Mouse (Mus musculus) ES-E14 (cell line): ENCODE results near the gene Ube3b.

Experiments
- CHD2 ChIP-seq: IDR thresholded peaks from 2 replicates; pipeline ENCODE4 v1.6.1; 2014; ENCODE audit warnings: mild to moderate bottlenecking, low read depth, low read length, inconsistent platforms
- MAFK ChIP-seq: IDR thresholded peaks from 2 replicates; pipeline ENCODE4 v1.6.1; 2014; ENCODE audit warnings: mild to moderate bottlenecking, low read depth, low read length, inconsistent platforms; ENCODE audit not compliant: insufficient read depth
- ZC3H11A ChIP-seq: IDR thresholded peaks from 2 replicates; pipeline ENCODE4 v1.6.1; 2012; ENCODE audit warnings: low read depth, mild to moderate bottlenecking, inconsistent platforms, low read length, borderline replicate concordance
- ZNF384 ChIP-seq: IDR thresholded peaks from 2 replicates; pipeline ENCODE4 v1.6.1; 2012; ENCODE audit warnings: low read depth, low read length, inconsistent platforms

- TF ChIP-seq ZC3H11A (no peak), CHD2 (no peak), MAFK (no peak), ZNF384 (no peak)
Measured at GRCm38 (mm10) chr5:114373174-114373573, 7.2 kb upstream of the Ube3b start.
